Mouse (Mus musculus): ENCODE results near the gene Prr3. TPM values are rescaled to one million over a fixed set of nuclear protein-coding genes. Genes with fewer than 3 reads are reported as not detected.

Gene Prr3
- total RNA-seq, 1 experiment from 2014 or later = 22.1 TPM

DNA sequence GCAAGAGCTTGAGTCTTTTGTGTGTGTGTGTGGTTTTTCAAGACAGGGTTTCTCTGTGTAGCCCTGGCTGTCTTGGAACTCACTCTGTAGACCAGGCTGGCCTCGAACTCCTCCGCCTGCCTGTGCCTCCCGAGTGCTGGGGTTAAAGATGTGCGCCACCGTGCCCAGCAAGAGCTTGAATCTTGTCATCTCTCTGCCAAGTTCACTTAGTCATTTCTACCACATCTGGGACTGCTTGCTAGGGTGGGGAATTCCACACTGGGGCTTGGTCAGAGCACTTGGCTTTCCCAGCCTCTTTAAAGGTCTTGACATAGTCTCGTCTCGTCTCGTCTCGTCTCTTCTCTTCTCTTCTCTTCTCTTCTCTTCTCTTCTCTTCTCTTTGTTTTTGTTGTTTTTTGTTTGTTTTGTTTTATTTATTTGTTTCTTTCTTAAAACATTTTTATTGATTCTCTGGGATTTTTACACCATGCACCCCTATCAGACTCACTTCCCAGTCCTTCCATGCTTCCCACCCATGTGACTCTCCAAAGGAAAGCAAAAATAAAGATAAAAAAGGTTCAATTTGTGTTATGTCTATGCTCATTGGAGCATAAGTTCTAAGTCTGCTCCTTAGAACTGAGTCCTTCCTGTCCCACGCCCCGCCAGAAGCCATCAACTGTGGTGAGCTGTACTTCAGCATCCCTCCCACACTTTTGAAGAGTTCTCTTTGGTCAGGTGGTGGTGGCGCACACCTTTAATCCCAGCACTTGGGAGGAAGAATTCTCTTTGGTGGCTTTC is 21.3 kb upstream of the Prr3 start:
- ATAC-seq (replicated peaks; ENCODE audit: insufficient number of reproducible peaks, low FRiP score, low TSS enrichment, poor library complexity, severe bottlenecking) = no peak

DNA sequence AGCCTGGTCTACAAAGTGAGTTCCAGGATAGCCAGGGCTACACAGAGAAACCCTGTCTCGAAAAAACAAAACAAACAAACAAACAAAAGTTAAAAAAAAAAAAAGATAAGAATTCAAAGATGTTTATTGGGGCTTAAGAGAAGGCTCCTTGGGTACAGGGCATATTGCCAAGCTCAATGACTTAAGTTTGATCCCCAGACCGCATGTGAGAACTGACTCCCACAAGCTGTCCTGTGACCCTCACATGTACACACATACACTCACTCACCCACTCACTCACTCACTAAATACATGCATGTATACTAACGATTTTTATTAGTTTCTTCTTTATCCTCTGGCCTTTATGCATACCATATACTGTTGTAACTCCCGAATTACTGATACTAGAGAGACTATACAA is 20.3 kb upstream of the Prr3 start:
- no peak for ATAC-seq (replicated peaks; ENCODE audit: insufficient number of reproducible peaks, low FRiP score, low TSS enrichment, poor library complexity, severe bottlenecking)

DNA sequence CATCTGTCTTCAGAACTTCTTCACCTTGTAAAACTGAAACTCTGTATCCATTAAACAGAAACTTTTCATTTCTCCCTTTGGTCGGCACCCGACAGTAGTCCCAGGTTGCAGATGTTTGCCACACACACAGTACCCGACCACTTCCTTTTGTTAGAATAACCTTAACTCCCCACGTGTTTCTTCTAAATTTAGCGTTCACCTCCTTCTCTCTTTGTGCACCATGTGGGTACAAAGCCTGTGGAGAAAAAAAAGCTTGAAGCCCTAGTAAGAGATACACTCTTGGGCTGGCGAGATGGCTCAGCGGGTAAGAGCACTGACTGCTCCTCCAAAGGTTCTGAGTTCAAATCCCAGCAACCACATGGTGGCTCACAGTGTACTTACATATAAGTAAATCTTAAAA is 19.3 kb upstream of the Prr3 start:
- ATAC-seq (replicated peaks; ENCODE audit: insufficient number of reproducible peaks, low FRiP score, low TSS enrichment, poor library complexity, severe bottlenecking) = 0 out of 2 replicates have a peak, but pooled peaks have one; percentile 16

DNA sequence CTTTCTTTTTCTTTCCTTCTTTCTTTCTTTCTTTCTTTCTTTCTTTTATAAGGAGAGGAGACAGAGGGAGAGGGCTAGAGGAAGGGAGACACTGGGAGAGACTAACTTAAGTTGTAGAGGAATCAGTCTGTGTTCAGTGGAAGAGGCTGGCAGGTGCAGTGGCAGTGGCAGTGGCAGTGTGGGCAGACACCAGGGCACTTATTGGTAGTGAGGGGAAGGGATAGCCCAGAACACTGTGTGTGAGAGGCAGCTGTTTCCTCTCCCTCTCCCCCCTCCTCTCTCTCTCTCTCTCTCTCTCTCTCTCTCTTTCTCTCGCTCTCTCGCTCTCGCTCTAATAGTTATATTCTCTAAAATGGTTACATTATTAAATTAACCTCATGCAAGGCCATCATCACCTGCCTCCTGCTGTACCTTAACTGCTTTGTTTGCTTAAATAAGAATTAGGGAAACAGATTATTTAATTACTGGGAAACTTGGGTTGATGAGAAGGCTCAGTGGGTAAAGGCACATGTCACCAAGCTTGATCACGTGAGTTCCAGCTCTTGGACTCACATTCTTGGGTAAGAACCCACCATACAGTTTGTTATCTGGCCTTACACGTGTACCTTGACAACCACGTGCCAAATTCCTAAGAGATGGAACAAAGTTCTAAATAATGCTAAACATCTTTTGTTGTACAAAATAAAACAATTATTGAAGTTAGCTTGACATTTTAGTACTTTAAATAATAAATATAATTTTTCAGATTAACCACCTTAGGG is 18.7 kb upstream of the Prr3 start:
- ATAC-seq (replicated peaks; ENCODE audit: insufficient number of reproducible peaks, low FRiP score, low TSS enrichment, poor library complexity, severe bottlenecking) = no peak

DNA sequence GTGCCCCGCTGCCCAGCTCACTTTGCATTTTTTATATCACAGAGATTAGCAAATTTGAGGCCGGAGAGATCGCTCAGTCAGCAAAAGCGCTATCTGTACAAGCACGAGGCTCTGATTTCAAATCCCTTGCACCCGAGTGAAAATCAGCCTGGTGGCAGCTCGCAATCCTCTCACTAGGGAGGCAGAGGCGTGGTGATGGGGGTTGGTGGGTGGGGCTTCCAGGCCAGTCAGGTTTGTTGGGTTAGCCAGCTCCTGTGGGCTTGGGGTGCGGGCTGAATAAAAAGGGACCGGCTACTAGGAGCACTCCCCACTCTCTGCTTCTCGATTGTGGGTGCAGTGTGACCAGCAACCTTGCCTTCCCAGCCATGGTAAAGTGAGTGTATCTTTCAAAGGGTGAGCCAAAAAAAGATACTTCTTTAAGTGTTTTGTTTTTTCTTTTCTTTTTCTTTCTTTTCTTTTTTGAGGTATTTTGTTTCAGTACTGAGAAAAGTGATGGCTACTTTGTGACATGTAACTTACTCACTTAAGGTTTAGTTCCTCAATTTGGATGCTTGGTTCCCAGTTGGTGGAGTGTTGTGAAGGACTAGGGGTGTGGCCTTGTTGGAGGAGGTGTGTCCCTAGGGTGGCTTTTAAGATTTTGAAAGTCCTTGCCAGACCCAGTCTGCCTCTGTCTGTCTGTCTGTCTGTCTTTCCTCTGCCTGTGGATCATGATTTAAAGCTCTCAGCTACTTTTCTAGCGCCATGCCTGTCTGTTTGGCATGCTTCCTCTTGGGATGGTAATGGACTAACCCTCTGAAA is 17.9 kb upstream of the Prr3 start:
- ATAC-seq (replicated peaks; ENCODE audit: insufficient number of reproducible peaks, low FRiP score, low TSS enrichment, poor library complexity, severe bottlenecking) = peak; percentile 51

DNA sequence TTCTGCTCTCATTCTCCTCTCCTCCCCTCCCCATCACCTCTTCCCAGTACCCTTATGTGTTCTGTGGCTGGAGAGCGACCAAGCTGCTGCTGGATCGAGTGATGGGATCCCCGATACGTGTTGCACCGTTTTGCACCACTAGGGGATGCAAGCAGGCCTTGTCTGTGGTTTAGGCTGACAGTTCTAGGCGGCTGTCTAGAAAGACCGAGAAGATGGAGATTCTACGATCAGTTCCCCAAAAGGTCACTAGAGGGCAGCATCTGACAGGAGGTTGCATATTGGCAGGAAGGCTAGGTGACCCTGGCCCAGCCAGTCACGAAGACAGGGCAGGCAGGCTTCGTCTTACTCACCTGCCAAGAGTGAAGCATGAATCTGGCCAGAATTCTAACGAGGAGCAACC is 16.9 kb upstream of the Prr3 start:
- ATAC-seq (replicated peaks; ENCODE audit: insufficient number of reproducible peaks, low FRiP score, low TSS enrichment, poor library complexity, severe bottlenecking) = peak; percentile 75

DNA sequence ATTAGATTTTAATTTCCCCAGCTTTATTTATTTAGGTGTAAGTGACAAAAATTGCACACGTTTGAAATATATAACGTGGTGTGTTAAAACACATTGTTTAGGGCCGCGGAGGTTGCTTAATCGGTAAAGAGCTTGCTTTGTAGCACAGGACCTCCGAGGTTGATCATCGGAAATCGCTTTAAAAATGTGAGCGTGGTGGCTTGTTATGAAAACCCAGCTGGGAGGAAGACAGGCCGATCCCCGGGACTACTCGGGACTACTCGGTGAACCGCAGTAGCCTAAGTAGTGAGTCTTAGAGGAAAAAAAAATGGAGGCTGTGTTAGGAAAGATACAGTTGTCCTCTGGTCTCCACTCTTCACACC is 14.8 kb upstream of the Prr3 start:
- no peak for ATAC-seq (replicated peaks; ENCODE audit: insufficient number of reproducible peaks, low FRiP score, low TSS enrichment, poor library complexity, severe bottlenecking)

DNA sequence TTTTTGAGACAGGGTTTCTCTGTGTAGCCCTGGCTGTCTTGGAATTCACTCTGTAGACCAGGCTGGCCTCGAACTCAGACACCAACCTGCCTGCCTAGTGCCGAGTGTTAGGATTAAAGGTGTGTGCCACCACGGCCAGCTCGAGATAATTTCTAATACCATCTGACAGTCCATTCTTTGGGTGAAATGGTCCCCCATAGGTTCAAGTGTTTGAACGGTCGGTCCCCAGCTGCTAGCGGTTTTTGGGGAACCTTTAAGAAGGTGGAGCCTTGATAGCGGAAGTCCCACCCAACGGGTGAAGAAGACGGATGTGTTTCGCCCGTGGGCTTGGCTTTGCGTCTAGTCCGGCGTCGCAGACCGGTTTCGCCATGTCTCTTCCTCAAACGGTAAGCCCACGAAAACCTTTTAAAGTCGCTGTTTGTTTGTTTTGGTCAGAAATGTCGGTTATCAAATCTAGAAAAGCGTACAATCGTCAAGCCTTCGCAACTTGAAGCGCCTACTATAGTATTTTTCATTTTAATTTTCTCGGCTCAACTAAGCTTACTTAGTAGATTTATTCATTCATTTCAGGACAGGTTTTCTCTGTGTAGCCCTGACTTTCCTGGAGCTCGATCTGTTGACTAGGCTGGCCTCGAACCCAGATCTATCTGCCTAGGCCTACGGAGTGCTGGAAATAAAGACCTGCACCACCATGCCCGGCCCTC is 14.3 kb upstream of the Prr3 start:
- ATAC-seq (replicated peaks; ENCODE audit: insufficient number of reproducible peaks, low FRiP score, low TSS enrichment, poor library complexity, severe bottlenecking) = peak; percentile 64

DNA sequence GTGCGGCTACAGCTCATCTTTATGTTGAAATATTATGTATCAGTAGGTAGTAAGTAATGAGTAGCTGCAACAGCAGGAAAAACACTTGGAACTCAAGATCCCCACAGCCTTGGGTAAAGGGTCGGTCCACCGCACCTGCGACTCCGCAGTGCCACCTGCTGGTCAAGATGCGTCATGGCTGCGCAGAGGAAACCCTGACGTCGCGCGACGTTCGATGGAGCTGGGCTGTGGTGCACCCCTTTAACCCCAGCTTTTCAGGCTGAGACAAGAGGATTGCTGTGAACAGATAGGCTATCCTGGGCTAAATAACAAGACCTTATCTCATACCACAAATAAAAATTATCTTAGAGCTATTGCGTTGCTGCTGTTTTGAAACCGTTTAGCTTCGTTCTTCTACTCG is 13.6 kb upstream of the Prr3 start:
- peak; percentile 61 for ATAC-seq (replicated peaks; ENCODE audit: insufficient number of reproducible peaks, low FRiP score, low TSS enrichment, poor library complexity, severe bottlenecking)

DNA sequence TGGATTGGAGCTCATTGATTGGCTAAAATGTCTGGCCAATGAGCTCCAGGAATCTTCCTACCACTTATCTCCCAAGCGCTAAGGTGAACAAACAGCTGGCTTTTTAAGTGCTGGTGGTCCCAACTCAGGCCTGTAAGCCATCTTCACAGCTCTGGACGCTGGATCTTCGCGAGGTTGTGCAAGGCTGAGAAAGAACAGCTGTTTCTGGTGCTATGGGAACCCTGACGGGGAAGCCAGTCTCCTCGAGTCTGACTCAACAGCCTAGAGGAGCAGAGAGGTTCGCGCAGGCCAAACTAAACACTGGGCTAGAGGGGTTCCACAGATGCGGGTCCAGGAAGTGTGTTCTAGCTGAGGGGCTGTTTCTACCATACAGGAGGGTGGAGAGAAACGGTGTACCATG is 11.7 kb upstream of the Prr3 start:
- ATAC-seq (replicated peaks; ENCODE audit: insufficient number of reproducible peaks, low FRiP score, low TSS enrichment, poor library complexity, severe bottlenecking) = no peak

DNA sequence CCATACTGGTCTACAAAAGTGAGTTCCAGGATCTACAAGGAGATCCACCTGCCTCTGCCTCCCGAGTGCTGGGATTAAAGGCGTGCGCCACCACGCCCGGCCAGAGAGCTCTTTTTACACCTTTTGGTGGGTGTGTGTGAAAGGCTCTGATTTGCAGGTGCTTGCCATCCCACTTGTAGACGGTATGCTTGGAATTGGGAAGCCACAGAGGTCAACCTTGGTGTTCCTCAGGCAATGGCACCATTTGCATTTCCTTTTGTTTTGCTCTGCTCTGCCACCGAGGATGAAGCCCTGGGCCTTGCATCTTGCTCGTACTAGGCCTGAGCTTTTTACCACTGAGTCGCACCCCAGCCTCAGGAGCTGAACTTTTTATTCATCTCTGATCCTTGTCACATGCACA is 1.7 kb upstream of the Prr3 start:
- no peak for ATAC-seq (replicated peaks; ENCODE audit: insufficient number of reproducible peaks, low FRiP score, low TSS enrichment, poor library complexity, severe bottlenecking)

DNA sequence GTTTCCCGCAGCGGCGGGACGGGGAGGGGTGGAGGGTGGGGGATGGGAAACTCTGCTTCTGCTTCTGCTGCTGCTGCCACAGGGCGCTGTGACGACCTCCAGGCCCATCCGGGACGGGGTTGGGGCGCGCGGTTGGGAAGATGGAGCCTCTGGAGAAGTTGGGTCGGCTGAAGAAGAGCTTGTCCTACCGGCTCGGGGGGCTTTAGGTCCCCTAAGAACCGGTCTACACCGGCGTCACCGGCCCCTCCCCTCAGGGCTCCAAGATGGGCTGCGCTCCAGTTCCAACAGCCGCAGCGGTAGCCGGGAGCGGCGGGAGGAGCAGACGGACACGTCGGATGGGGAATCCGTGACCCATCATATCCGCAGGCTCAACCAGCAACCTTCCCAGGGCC is 323 bp upstream of the Prr3 start:
- ATAC-seq (replicated peaks; ENCODE audit: insufficient number of reproducible peaks, low FRiP score, low TSS enrichment, poor library complexity, severe bottlenecking) = no peak

DNA sequence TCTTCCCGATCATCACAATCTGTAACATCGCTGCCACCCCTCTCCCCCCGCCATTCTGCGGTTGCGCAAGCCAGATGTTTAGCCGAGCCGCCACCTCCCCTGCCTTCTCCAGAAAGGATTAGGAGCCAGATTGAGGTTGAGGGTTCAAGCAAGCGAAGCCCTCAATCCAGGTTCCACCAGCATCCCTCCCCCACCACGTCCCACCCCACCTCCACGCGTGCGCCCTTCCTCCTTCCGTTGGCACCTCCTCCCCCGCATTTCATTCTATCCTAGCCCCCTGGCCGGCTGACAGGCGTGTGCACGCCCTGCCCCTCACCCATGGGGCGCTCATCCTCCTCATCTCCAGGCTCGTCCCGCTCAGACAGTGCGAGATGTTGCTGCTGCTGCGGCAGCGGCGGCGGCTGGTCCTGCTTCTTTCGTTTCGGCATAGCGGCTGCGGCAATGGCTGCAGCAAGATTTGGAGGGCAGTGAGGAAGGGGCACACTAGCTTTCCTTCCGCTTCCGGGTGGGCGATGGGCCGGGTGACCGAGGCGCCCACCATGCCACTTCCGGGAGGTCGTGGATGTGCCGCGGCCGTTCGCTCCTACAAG is 1.1 kb downstream of the Prr3 start:
- ATAC-seq (replicated peaks; ENCODE audit: insufficient number of reproducible peaks, low FRiP score, low TSS enrichment, poor library complexity, severe bottlenecking) = no peak

DNA sequence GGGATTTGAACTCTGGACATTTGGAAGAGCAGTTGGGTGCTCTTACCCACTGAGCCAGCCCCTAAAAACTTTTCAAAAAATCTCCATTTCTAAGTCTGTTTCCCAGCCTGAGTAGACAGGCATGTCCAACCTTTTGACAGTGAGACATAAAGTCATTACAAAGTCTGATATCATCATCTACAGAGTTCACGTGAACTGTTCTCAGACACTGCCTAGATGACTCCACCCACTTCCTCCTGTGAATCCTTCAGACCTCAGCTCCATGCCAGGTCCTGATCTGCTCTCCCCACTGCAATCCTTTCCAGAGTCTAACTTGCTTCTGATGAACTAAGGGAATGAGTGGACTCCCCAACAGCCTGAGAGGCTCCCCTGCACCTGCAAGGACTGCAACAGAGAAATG is 7.9 kb downstream of the Prr3 start:
- ATAC-seq (replicated peaks; ENCODE audit: insufficient number of reproducible peaks, low FRiP score, low TSS enrichment, poor library complexity, severe bottlenecking) = no peak

DNA sequence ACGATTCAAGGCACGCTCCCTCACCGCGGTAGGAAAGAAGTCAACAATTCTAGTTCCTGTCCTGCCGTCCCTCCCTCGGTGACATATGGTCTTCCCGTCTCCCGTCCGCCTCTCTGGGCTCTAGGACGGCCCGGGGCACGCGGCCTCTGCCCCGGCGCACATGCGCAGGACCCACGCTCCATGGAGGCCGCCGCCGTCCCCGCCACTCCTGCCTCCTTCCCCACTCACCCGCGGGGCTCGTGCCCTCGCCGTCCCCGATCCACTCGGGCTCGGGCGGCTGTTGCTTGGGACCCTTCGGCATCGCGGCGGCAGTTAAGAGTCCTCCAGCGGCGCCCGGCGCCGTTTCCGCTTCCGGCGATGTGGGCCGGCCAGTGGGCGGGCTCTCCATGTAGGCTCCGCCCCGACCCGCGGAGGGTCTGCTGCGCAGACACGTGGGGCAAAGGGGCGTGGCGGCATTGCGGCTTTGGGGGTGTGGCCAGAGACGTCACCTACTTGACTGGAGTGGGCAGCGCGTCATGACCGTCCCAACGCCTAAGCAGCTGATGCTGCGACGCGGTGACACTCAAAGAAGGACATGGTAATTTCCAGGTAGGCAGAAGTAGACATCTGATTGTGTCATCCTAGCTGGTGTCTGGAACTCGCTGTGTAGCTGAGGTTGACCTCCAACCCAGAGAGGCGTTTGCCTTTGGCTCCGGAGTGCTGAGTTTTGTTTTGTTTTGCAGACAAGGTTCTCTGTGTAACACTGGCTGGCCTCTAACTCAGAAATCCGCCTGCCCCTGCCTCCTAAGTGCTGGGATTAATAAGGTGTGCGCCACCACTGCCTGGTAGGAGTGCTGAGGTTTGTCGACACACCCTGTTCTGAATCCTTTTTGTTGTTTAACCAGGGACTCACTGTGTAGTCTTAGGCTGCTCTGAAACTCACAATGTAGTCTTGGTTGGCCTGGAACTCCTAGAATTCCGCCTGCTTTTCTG is 10.3 kb downstream of the Prr3 start, which contains the start of gene Abcf1:
Abcf1 (minus strand) TSS at position 344 of the 972 bp plus-strand sequence.
- peak; percentile 95 for ATAC-seq (replicated peaks; ENCODE audit: insufficient number of reproducible peaks, low FRiP score, low TSS enrichment, poor library complexity, severe bottlenecking)

DNA sequence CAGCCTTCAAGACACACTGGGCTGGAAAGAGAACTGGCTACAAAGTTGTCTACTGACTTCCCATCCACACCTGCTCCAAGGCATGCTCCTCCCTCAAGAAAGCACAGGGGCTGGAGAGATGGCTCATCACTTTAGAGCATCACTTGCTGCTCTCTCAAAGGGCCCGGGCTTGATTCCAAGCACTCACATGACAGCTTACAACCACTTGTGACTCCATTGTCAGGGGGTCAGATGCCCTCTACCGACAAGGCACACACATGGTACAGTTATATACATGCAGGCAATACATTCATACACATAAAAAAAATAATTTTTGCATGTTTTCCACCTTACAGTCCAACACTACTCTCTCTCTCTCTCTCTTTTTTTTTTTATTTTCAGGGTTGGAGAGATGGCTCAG is 12.4 kb downstream of the Prr3 start:
- ATAC-seq (replicated peaks; ENCODE audit: insufficient number of reproducible peaks, low FRiP score, low TSS enrichment, poor library complexity, severe bottlenecking) = no peak

DNA sequence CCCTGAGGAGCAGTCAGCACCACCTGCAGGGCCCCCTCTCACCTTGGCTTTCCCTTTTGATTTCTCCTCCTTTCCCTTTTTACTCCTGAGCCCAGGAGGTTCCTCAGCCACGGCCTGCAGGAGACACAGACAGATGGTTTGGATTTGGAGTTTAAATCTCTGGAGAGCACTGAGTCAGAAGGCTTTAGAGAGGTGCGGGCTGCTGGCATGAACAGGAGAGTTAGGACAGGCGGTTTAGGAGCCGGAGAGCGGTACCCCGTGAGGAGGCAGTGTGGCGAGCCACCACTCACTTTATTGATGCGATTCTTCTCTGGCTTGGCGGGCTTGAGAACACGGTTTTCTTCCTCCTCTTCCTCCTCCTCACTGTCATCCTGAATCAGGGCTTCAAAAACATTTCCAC is 16.8 kb downstream of the Prr3 start:
- no peak for ATAC-seq (replicated peaks; ENCODE audit: insufficient number of reproducible peaks, low FRiP score, low TSS enrichment, poor library complexity, severe bottlenecking)
